Mouse (Mus musculus) stomach, embryonic 14.5 days (tissue): Measurements from ENCODE around the gene Insrr. TPM values are rescaled to one million over a fixed set of nuclear protein-coding genes. Genes with fewer than 3 reads are reported as not detected.

ENCODE experiments used
- ATAC-seq: fragments of 200-750 bp; cut with Nextera tagmentation; 2 replicates; pipeline ENCODE4 v1.8.0; 2017; ENCODE audit warnings: low read depth, moderate TSS enrichment; ENCODE audit not compliant: insufficient number of reproducible peaks, insufficient read depth, low FRiP score
- H3K27ac ChIP-seq: fragments of 300-500 bp; sonication (generic); 2 replicates; pipeline ENCODE4 v1.5.1; 2014; ENCODE audit warnings: mild to moderate bottlenecking, low read length, moderate library complexity, mixed read lengths
- H3K27me3 ChIP-seq: fragments of 300-500 bp; sonication (generic); 2 replicates; pipeline ENCODE4 v1.6.1; 2014; ENCODE audit warnings: low read length, control low read depth, mixed read lengths; ENCODE audit not compliant: control insufficient read depth, insufficient read depth
- H3K36me3 ChIP-seq: fragments of 300-500 bp; sonication (generic); 2 replicates; pipeline ENCODE4 v1.6.1; 2014; ENCODE audit warnings: mild to moderate bottlenecking, control low read depth, low read length, moderate library complexity, mixed read lengths; ENCODE audit not compliant: control insufficient read depth, insufficient read depth
- H3K4me1 ChIP-seq: fragments of 300-500 bp; sonication (generic); 2 replicates; pipeline ENCODE4 v1.6.1; 2014; ENCODE audit warnings: low read length, control low read depth, mixed read lengths; ENCODE audit not compliant: control insufficient read depth, insufficient read depth
- H3K4me2 ChIP-seq: fragments of 300-500 bp; sonication (generic); replicated peaks from 2 replicates; pipeline ENCODE4 v1.6.1; 2014; ENCODE audit warnings: low read depth, low read length, control low read depth
- H3K4me3 ChIP-seq: fragments of 300-500 bp; sonication (generic); 2 replicates; pipeline ENCODE4 v1.5.1; 2014; ENCODE audit warnings: low read depth, low read length, control low read depth
- H3K9ac ChIP-seq: fragments of 300-500 bp; sonication (generic); replicated peaks from 2 replicates; pipeline ENCODE4 v1.6.1; 2014; ENCODE audit warnings: low read depth, mild to moderate bottlenecking, control low read depth, low read length, moderate library complexity, mixed read lengths
- H3K9me3 ChIP-seq: fragments of 300-500 bp; sonication (generic); 2 replicates; pipeline ENCODE4 v1.6.1; 2016; ENCODE audit warnings: low read depth, low read length, control low read depth; ENCODE audit not compliant: control insufficient read depth
- WGBS: fragments of 180-500 bp; shearing (Covaris S2); extraction: QIAGEN DNeasy Blood & Tissue Kit; methylation state at CpG from one replicate; pipeline ENCODE4 v1.1.7; 2014; 5-methylcytosine and 5-hydroxymethylcytosine counted together
- polyA plus RNA-seq: library from polyadenylated mRNA; unstranded; fragments of >200 nt; fragmentation: Nextera tagmentation; extraction: Ambion mirVana; gene quantifications from 2 replicates; pipeline ENCODE4 v1.2.1, GENCODE M21; 2014

The Insrr gene
- polyA plus RNA-seq, 1 experiment from 2014 or later: 0.20 TPM

DNA sequence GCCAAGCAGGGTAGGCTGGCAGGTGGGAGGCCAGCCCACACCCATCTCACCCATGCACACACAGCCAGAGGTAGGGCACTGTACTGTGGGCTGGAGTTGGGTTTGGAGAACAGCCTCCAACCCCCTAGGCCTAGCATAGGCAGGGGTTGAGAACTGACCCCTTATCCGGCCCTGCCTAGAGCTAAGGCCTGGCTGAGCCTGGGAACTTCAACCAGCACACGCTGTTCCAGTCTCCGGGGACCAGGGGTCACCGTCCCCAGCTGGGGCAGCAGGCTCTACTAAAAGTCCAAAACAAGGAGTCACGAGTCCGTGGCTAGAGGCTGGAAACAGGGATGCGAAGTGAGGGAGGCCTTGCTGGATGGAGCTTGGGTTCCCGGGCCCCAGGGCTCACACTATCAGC is 29.0 kb upstream of the Insrr start:
- no peaks in the 10 kb centered on the region for H3K36me3 ChIP-seq
- no peaks in the 10 kb centered on the region for H3K9me3 ChIP-seq
- WGBS: 81% methylated on average over 8 of the region's 8 CpGs
- H3K4me2 ChIP-seq: peak overlapping the region; percentile 56
- H3K9ac ChIP-seq: 0 out of 2 replicates have a peak overlapping the region, but pooled peaks have one; percentile 18
- H3K4me3 ChIP-seq: peak overlapping the region; percentile 49
- no peak for ATAC-seq
- no peaks in the 10 kb centered on the region for H3K27me3 ChIP-seq
- H3K4me1 ChIP-seq: peaks cover 37% of the 10 kb centered on the region
- H3K27ac ChIP-seq: peak overlapping the region; percentile 78; the same call in 1 of the 2 replicates

DNA sequence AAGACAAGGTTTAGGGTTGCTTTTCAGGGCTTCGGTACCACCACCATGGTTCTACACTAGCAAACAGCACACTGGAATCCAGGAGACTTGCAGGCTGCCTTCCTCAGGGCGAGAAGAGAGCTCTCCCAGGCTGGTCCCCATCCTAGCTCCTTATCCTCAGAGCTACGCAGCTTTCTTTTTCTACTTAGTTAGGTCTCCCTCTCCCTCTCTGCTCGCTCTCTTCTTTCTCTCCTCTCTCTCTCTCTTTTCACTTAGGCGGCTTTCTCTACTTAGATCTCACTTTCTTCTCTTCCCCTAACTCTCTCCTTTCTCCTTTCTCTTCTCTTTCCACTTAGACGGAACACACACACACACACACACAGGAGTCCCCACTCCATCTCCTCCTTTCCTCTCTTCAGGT is 28.3 kb upstream of the Insrr start:
- no peak for ATAC-seq
- WGBS: 29% methylated on average over 6 of the region's 6 CpGs

DNA sequence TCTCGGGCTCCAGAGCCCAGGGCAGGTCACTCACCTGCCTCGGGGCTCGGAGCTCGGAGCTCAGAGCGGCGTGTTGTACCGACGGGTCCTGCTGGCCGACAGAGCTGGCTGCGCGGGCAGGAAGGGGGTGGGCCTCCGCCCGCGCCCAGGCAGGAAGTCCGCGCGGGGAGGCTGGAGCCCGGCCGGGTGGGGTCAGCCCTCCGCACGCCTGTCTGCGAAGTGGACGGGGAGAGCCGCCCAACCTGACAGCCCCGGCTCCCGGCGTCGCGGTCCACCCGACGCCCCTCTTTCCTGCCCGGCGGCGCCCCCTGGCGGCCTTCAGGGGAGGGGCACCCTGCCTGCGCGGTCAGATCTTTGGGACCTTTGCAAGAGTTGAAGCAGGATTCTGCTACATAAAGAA is 27.9 kb upstream of the Insrr start:
- Histone ChIP-seq H3K9me3 (no peaks in the 10 kb centered on the region), H3K27ac (peak overlapping the region; percentile 78), H3K4me1 (peaks cover 29% of the 10 kb centered on the region), H3K36me3 (no peaks in the 10 kb centered on the region), H3K4me2 (peak overlapping the region; percentile 56), H3K4me3 (peak overlapping the region; percentile 49), H3K9ac (no peak overlapping the region; the same call in 1 of the 2 replicates), H3K27me3 (no peaks in the 10 kb centered on the region)
- ATAC-seq: peak; percentile 80
- WGBS: under 1% methylated on average over 36 of the region's 37 CpGs

More for the DNA sequence above, 28.3 kb upstream of the Insrr start:
- Histone ChIP-seq H3K9ac (no peak overlapping the region; the same call in 1 of the 2 replicates), H3K27ac (peak overlapping the region; percentile 78), H3K4me3 (peak overlapping the region; percentile 49), H3K4me1 (peaks cover 32% of the 10 kb centered on the region), H3K4me2 (peak overlapping the region; percentile 56), H3K27me3 (no peaks in the 10 kb centered on the region), H3K36me3 (no peaks in the 10 kb centered on the region), H3K9me3 (no peaks in the 10 kb centered on the region)

DNA sequence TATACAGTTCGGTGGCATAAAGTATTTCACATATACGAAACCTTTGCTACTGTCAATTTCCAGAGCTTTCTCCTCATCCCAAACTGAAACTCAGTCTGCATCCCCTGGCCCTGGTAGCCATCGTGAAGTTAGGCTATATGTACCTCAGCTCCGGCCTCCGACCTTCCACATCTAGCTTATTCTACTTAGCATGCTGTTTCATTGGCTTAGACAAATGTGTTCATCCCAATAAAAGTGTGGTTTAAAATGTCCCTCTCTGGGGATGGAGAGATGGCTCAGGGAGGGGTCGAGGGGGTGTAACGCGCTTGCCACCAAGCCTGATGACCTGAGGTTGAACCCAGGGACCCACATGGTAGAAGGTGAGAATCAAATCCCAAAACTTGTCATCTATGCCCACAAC is 27.2 kb upstream of the Insrr start:
- WGBS: 73% methylated on average over 8 of the region's 8 CpGs
- H3K4me3 ChIP-seq: no peak overlapping the region
- ATAC-seq: no peak
- no peaks in the 10 kb centered on the region for H3K27me3 ChIP-seq
- no peak overlapping the region for H3K9ac ChIP-seq
- H3K36me3 ChIP-seq: no peaks in the 10 kb centered on the region
- H3K27ac ChIP-seq: no peak overlapping the region
- peaks cover 25% of the 10 kb centered on the region for H3K4me1 ChIP-seq
- no peaks in the 10 kb centered on the region for H3K9me3 ChIP-seq
- no peak overlapping the region for H3K4me2 ChIP-seq

DNA sequence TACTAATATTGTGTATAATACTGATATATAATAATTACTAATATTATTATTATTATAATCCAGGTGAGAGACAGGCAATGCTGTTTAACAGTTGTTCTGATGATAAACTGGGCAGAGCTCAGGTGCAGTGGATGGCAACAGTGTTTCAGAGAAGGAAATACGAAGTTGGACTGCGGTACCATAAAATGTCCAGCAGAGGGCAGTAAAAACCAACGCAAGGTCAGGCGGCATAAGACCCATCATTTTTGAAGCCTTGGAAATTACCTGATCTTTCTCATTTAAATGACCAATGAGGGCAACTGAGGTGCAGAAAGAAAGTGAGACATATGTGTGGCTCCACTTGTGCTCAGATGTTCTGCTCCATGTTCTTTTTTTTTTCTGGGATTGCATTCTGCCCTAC is 26.5 kb upstream of the Insrr start:
- no peak overlapping the region for H3K27ac ChIP-seq
- WGBS: under 1% methylated on average over 4 of the region's 4 CpGs
- peaks cover 17% of the 10 kb centered on the region for H3K4me1 ChIP-seq

DNA sequence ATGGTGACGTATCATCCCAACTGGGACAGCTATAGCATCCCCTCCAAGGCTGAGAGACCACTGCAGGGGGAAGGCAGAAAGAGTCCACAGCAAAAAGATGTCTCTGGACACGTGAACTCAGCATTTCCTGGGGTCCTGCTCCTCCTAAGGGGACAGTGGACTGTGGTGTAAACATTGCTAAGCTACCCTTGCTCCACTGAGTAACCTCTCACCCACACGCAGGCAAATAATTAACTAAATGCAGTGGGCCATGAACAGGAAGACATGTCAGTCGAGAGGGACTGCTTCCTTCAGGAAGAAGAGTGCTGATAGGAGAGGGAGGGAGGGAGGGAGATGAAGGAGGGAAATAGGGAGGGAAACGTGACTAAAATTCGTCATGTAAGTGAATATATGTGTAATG is 25.7 kb upstream of the Insrr start:
- H3K27ac ChIP-seq: no peak overlapping the region
- no peak overlapping the region for H3K4me3 ChIP-seq
- WGBS: 39% methylated on average over 6 of the region's 6 CpGs
- H3K27me3 ChIP-seq: no peaks in the 10 kb centered on the region
- no peaks in the 10 kb centered on the region for H3K9me3 ChIP-seq
- H3K36me3 ChIP-seq: no peaks in the 10 kb centered on the region
- ATAC-seq: no peak
- no peak overlapping the region for H3K9ac ChIP-seq
- peaks cover 11% of the 10 kb centered on the region; the same call in 1 of the 2 replicates for H3K4me1 ChIP-seq
- H3K4me2 ChIP-seq: no peak overlapping the region

More for the DNA sequence above, 26.5 kb upstream of the Insrr start:
- H3K9me3 ChIP-seq: no peaks in the 10 kb centered on the region
- no peaks in the 10 kb centered on the region for H3K36me3 ChIP-seq
- H3K27me3 ChIP-seq: no peaks in the 10 kb centered on the region
- no peak overlapping the region for H3K9ac ChIP-seq
- H3K4me3 ChIP-seq: no peak overlapping the region
- no peak overlapping the region for H3K4me2 ChIP-seq
- ATAC-seq: no peak

DNA sequence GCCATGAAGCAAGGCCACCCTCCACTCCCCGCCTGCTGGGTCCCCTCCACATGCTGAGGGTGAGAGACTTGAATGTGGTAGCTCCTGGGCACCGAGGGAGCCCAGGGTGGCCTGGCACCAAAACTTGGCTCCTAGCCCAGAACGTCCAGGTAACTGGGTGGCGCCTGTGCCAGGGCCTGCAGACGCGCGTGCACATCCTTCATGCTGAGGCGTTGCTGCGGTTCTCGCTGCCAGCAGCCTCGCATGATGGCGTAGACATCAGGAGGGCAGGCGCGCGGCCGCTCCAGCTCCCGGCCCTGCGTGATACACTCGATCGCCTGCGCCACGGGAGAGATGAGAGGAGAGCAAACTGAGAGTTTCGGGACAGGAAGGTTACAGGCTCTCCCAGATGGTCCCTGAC is 18.5 kb upstream of the Insrr start:
- Histone ChIP-seq H3K4me1 (peaks cover 3% of the 10 kb centered on the region), H3K4me2 (no peak overlapping the region), H3K9ac (no peak overlapping the region), H3K9me3 (no peaks in the 10 kb centered on the region), H3K4me3 (no peak overlapping the region), H3K27ac (no peak overlapping the region), H3K27me3 (no peaks in the 10 kb centered on the region), H3K36me3 (no peaks in the 10 kb centered on the region)
- no peak for ATAC-seq
- WGBS: 50% methylated on average over 23 of the region's 23 CpGs

DNA sequence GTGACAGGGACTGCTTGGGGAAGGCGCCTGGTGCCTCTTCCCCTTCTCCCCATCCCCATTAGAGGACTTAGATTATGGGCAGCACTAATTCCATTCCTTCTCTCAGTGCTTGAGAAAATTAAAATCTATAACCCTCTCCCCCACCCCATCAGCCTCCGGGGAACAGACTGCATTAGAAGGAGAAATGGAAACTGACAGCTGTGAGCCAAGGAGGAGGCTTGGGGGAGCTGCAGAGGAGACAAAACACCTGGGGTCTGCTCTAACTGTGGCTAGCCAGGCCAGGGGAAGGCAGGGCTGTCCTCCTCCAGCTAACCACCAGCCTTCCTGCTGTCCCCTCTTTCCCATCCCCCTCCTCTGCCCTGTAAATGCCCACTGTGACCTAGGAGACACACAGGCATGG is 17.7 kb upstream of the Insrr start:
- peaks cover 3% of the 10 kb centered on the region for H3K4me1 ChIP-seq
- no peaks in the 10 kb centered on the region for H3K36me3 ChIP-seq
- no peaks in the 10 kb centered on the region for H3K27me3 ChIP-seq
- no peak overlapping the region for H3K4me3 ChIP-seq
- no peaks in the 10 kb centered on the region for H3K9me3 ChIP-seq
- no peak for ATAC-seq
- H3K9ac ChIP-seq: no peak overlapping the region
- 34% methylated on average over 2 of the region's 2 CpGs for WGBS
- H3K4me2 ChIP-seq: no peak overlapping the region
- H3K27ac ChIP-seq: no peak overlapping the region

DNA sequence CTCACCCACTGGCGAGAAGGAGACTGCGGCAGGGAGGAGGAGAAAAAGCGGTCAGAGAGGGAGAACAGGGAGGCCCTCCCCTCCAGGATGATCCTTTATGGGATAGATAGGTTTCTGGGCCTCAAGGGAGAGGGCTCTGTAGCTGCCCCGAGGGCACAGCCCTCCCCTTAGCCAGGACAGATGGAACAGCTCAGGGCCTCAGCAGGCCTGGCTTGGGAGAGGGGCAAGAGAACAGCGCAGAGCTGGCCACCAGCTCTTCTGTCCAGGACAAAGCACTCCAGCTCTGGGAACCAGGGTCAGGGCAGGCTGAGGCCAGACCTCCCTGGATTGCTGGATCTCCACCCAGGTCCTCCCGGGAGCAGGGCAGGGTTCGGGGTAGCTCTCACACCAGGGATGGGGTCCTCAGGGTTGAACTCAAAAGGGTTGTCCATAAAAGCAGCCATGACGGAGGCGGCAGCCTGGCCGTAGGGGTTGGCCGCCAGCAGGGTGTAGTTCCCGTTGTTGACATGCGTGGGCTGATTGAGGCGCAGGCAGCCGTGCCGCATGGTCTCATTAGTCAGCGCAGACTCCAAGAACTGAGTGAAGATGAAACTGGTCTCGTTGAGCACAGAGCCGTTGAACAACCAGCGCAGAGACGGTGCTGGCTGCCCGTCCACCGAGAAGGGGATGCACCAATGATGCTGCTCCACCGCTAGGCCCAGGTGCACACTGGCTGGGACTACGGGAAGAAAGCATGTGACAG is 13.3 kb upstream of the Insrr start:
- H3K4me2 ChIP-seq: no peak overlapping the region
- WGBS: 81% methylated on average over 25 of the region's 25 CpGs
- no peaks in the 10 kb centered on the region for H3K9me3 ChIP-seq
- H3K4me1 ChIP-seq: peaks cover 13% of the 10 kb centered on the region
- H3K27me3 ChIP-seq: no peaks in the 10 kb centered on the region
- no peaks in the 10 kb centered on the region for H3K36me3 ChIP-seq
- no peak overlapping the region for H3K27ac ChIP-seq
- H3K4me3 ChIP-seq: no peak overlapping the region
- no peak for ATAC-seq
- no peak overlapping the region for H3K9ac ChIP-seq
